Mouse (Mus musculus) cerebellum, postnatal 14 days (tissue): ENCODE data around the gene Ssbp4.

Source experiments
- DNase-seq, 2 experiments: peaks; one replicate each; pipeline ENCODE4 v3.0.0; 2021; ENCODE audit warnings: mixed read lengths in 2 of 2

The Ssbp4 gene

DNA sequence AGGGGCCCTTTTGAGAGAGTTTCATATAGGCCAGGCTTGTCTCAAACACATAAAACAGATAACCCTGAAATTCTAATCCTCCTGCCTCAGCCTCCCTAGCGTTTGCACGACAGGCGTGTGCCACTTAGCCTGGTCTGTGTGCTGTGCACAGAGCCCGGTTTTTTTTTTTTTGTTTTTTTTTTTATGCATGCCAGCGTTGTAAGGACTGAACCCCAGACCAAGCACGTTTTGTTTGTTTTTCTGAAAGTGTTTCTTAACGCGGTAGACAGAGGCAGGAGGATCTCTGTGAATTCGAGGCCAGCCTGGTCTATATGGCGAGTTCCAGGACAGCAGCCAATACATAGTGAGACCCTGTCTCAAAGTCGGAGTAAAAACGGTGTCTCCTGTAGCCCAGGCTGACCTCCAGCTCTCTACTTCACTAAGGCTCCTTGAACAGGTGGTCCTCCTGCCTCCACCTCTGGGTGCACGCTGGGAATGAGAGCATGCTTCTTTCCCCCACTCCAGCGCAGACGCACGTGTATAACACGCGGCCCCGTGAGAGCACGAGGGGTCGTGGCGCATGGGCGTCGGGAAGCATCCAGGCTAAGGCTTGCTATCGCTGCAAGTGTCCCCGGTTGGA is at the start of gene Ssbp4:
Gene Ssbp4 (minus strand): TSS at position 124 of the 619 bp plus-strand sequence.
- no peak for DNase-seq

- DNase-seq, result no peak
Measured at GRCm38 (mm10) chr8:70657739-70658138, 49.1 kb upstream of the Ssbp4 start.

DNA sequence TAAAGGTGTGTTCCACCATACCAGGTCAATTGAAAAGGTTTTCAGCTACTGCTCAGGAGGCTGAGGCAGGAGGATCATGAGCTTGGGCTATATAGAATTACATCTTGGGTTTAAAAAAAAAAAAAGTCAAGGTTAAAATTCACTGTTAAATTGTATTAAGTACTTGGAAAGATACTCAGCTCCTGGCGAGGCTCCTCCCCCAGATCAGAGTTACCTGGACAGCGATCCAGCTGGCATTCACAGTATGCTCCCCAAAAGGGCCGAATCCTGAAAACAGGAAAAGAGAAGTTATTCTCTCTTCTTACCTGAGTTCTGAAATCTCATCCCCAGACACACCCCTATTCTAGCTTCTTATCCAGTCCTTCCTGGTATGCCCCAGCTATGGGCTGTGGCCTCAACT is 48.5 kb upstream of the Ssbp4 start:
- no peak for DNase-seq

- DNase-seq, result no peak
Measured at GRCm38 (mm10) chr8:70656193-70656790, 47.6 kb upstream of the Ssbp4 start.

DNA sequence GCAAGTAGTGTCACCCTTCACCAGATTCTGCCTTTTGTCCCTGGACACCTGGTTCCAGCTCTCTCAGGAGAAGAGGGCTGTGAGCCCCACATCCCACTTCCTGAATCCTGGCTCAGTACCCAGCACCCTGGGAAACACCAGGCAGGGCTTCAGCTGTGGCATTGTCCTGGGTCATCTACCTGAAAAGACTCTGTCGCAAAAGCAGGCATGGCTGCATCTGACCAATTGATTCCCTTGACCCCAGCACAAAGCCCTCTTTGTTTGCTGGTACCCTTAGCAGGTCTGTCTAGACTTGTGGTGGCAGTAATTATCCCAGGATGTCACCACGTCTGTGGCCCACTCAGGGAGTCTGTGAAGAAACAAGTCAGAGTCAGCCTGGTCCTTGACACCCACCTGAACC is 46.8 kb upstream of the Ssbp4 start:
- no peak for DNase-seq

- no peak for DNase-seq
Measured at GRCm38 (mm10) chr8:70654121-70654520, 45.4 kb upstream of the Ssbp4 start.

DNA sequence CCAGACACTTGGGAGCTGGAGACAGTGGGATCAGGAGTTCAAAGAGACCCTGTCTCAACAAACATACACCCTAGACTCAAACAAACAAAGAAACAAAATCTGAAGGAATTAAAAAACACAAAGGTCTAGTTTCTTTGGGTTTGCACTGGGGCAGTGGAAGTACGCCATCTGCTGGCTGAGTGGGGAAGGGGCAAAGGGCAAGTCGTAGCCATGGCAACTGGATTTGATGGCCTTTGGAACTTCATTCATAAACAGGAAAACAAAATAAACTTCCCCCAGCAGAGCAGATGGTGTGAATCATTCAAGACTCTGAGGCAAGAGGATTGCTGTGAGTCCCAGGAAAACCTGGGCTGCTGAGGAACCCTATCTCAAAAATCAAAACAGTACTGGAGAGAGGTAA is 44.6 kb upstream of the Ssbp4 start:
- peak in 1 of 2 experiments; percentile 50 for DNase-seq

DNA sequence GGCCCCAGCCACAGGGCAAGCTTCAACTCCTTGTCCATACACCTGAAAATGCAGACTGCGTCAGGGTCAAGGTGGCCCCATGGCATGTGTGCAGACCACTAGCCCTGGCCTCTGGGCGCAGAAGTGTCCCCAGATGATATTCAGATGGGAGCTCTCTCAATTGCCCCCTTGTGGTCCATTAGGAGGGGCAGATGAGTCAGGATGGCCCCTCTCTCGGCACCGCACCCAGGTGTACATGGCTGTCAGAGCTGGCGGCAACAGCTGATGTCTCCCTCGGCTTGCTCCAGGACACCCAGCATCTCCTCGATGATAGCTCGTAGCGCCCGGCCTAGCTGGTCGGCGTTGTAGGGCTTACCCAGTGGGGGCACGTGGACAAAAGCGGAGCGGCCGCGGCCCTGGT is 41.7 kb upstream of the Ssbp4 start:
- DNase-seq, result no peak

DNA sequence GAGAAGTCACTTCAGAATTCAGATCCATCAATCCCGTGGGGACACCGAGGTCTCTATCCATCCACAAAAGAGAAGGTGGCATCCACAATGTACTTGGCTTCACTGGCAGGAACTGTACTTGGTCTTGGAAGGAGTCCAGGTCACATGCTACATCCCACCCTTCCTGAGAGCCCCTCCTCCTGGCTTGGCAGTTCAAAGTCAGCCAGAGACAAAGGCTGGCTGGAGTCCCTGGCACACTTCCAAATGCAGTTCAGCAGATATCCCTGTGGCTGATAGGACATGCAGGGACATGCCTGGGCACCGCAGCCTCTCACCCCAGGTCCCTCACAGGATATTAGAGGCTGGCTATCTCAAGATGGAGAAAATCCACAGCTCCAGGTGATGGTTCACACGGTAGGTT is 40.7 kb upstream of the Ssbp4 start:
- peak; percentile 84 to 90 for DNase-seq

DNA sequence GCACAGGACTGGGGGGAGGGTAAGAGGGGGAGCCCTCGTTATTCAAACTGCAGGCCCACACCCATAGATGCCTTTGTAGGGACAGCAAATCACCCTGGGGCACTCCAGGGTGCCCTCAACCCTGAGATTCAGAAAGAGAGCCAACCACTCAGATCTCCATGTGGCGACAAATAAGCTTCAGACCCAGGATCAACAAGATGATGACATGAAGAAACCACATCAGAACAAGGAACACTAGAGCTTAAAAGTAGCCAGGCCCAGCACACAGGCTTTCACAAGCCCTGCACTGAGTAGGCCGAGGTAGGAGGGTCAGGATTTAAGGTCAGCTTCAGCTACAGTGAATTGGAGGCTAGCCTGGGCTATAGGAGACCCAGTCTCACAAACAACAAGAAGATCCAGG is 40.2 kb upstream of the Ssbp4 start:
- DNase-seq, result no peak

GRCm38 (mm10) chr8:70648164-70648442 is 39.4 kb upstream of the Ssbp4 start:
- DNase-seq, result no peak

DNA sequence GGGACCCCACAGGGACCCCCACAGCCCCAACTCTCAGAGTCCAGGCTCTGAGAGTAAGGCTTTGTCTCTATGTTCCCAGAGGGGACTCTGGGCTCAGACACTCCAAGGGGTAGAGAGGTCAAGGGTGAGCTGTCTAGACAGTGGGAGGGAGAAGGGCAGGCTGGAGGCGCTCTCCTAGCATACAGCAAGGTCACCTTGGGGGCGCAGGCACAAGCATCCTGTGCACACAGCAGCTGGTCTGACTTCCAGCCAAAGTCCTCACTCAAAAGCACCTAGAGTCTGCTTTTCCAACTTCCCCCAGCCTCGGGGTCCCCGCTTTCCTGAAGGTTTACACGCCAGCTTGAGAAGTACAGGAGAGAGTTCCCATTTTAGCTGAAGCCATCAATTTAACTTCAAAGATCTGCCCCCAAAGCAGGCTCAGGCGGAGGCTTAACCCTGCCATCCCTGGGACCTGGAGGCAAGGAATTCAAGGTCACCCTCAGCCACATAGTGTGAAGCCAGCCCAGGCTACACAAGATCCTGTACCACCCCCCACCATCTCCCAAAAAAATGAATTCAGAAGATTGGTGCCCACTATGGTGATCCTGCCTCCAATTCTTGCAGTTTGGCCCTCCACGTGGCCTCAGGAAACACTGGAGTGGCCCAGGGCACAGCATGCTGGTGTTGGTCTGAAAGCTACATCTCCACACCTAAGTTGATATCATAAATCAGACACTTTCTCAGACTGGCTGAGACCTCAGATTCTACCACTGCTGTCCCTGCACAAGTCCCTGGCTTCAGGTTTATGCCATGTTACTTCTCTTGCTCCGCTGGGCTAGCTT is 38.9 kb upstream of the Ssbp4 start:
- no peak for DNase-seq

DNA sequence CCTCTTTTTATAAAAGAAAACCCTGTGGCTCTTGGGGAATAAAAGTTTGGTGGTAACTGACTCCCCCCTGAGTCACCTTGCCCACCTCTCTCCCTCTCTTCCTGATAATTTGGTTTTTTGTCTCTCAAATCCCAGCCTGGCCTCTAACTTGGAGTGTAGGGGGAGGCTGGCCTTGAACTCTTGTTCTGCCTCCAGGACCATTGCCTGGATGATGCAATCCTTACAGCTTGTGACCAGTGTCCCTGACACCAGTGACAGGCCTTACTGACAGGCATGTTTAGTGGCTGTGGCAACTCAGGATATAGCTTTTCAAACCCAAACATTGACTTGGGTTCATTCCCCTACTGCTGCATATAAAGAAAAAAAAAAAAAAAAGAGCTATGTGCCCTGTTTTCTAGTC is 38.1 kb upstream of the Ssbp4 start:
- no peak for DNase-seq

GRCm38 (mm10) chr8:70646369-70646768 is 37.7 kb upstream of the Ssbp4 start:
- DNase-seq, result no peak

GRCm38 (mm10) chr8:70645501-70646224 is 37.0 kb upstream of the Ssbp4 start:
- DNase-seq, result no peak

GRCm38 (mm10) chr8:70644065-70644464 is 35.4 kb upstream of the Ssbp4 start:
- peak in 1 of 2 experiments; percentile 53 for DNase-seq

- no peak for DNase-seq
Measured at GRCm38 (mm10) chr8:70643019-70643418, 34.3 kb upstream of the Ssbp4 start.

GRCm38 (mm10) chr8:70638752-70639151 is 30.1 kb upstream of the Ssbp4 start:
- no peak for DNase-seq

GRCm38 (mm10) chr8:70636838-70637237 is 28.2 kb upstream of the Ssbp4 start:
- no peak for DNase-seq

DNA sequence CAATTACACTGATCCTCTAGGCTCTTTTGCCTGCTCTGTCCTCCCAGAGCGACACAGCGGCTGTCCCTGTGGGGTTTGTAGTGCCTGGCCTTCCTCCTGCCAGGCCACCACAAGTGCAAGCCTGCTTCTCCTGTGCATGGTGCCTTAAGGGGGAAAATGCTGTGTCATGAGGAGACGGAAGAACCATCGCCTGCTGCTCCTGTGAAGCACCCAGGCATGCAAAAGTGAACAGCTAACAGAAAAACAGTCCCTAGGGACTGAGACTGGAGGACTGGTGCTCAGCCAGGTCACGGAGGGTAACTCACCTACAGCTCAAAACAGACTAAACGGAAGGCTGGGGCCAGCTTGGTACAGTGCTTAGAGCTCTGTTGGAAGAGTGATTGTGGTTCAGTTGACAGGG is 26.9 kb upstream of the Ssbp4 start:
- no peak for DNase-seq

- DNase-seq, result peak in 1 of 2 experiments; percentile 48
Measured at GRCm38 (mm10) chr8:70634066-70634465, 25.4 kb upstream of the Ssbp4 start.

DNA sequence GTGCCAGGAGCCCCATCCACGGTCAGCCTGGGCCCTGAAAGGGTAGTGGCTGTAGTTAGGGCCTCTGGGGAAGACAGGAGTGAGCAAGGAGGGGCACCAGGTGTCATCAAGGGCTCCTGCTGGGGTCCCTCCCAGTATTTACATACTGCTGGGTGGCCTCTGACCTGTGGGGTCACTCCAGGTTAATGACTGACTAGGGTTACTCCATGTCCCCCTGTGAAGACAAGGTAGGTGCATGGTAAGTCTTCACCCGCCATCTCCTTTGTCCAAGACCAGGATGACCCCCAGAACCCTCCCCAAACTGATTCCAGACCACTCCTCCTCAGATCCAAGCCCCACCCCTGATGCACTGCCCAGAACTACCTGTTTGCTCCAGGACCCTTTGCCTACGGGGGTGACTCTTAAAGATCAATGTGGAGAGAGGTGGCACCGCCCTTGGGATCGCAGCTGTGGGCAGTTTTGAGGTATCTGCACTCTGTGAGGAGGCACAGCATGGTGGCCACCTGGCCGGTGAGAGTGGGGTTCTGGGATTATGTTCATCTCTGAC is 23.7 kb upstream of the Ssbp4 start, which contains the start of gene Gdf15:
Gene Gdf15 (minus strand): TSS at position 111 of the 547 bp plus-strand sequence.
- no peak for DNase-seq

GRCm38 (mm10) chr8:70631436-70631835 is 22.8 kb upstream of the Ssbp4 start:
- DNase-seq, result no peak
